Mouse (Mus musculus) thymus, postnatal 36 days (tissue): ENCODE data around the gene Polr1c.

ENCODE experiments used
- DNase-seq, 2 experiments: peaks; one replicate each; pipeline ENCODE4 v3.0.0; 2022; ENCODE audit warnings: mixed read lengths in 2 of 2

Gene Polr1c

GRCm38 (mm10) chr17:46247512-46248188 is at the start of gene Polr1c, which contains the start of gene Yipf3:
Polr1c (minus strand) TSS chr17:46248054.
Yipf3 (plus strand) TSS chr17:46248080.
- peak; percentile 88 to 94 for DNase-seq

- no peak for DNase-seq
Observed at GRCm38 (mm10) chr17:46297028-46297363, 49.1 kb upstream of the Polr1c start.

- DNase-seq, result no peak
Observed at GRCm38 (mm10) chr17:46296601-46297000, 48.7 kb upstream of the Polr1c start.

GRCm38 (mm10) chr17:46287678-46288095 is 39.8 kb upstream of the Polr1c start:
- DNase-seq, result peak in 1 of 2 experiments; percentile 47

GRCm38 (mm10) chr17:46285407-46285806 is 37.6 kb upstream of the Polr1c start:
- no peak for DNase-seq

- DNase-seq, result no peak
Observed at GRCm38 (mm10) chr17:46284653-46285052, 36.8 kb upstream of the Polr1c start.

GRCm38 (mm10) chr17:46283911-46284310 is 36.1 kb upstream of the Polr1c start:
- peak; percentile 38 to 65 for DNase-seq

- no peak for DNase-seq
Observed at GRCm38 (mm10) chr17:46283140-46283539, 35.3 kb upstream of the Polr1c start.

GRCm38 (mm10) chr17:46282483-46283123 is 34.7 kb upstream of the Polr1c start, which contains the start of gene Tjap1:
Tjap1 (minus strand) TSS chr17:46283026.
- DNase-seq, result peak; percentile 79 to 82

GRCm38 (mm10) chr17:46278011-46278765 is 30.3 kb upstream of the Polr1c start:
- DNase-seq, result no peak

- DNase-seq, result no peak
Observed at GRCm38 (mm10) chr17:46277586-46277985, 29.7 kb upstream of the Polr1c start.

- no peak for DNase-seq
Observed at GRCm38 (mm10) chr17:46275506-46275905, 27.7 kb upstream of the Polr1c start.

- DNase-seq, result no peak
Observed at GRCm38 (mm10) chr17:46275034-46275433, 27.2 kb upstream of the Polr1c start.

- DNase-seq, result no peak
Observed at GRCm38 (mm10) chr17:46274465-46274864, 26.6 kb upstream of the Polr1c start.

- no peak for DNase-seq
Observed at GRCm38 (mm10) chr17:46273803-46274236, 26.0 kb upstream of the Polr1c start.

GRCm38 (mm10) chr17:46272675-46273074 is 24.8 kb upstream of the Polr1c start:
- DNase-seq, result no peak

GRCm38 (mm10) chr17:46272058-46272457 is 24.2 kb upstream of the Polr1c start:
- no peak for DNase-seq

GRCm38 (mm10) chr17:46269771-46270534 is 22.1 kb upstream of the Polr1c start:
- no peak for DNase-seq

- no peak for DNase-seq
Observed at GRCm38 (mm10) chr17:46268026-46268720, 20.3 kb upstream of the Polr1c start.

- no peak for DNase-seq
Observed at GRCm38 (mm10) chr17:46267511-46267910, 19.7 kb upstream of the Polr1c start.

GRCm38 (mm10) chr17:46266986-46267385 is 19.1 kb upstream of the Polr1c start:
- DNase-seq, result no peak
